Mouse (Mus musculus): Measurements from ENCODE around the gene Prpf8.

GRCm38 (mm10) chr11:75462865-75463336, 23.7 kb upstream of the Prpf8 start:
- TF ChIP-seq CTCF (IDR thresholded peaks at IDR 0.05) (no peak), EP300 (IDR thresholded peaks at IDR 0.05) (peak; percentile 92)
